Mouse (Mus musculus) CD4-positive, CD25-positive, alpha-beta regulatory T cell (primary cell): ENCODE measurements around the gene Gm17067. TPM values are rescaled to one million over a fixed set of nuclear protein-coding genes. Genes with fewer than 3 reads are reported as not detected.

Experiments
- polyA plus RNA-seq: library from polyadenylated mRNA; unstranded; fragments of 100-300 nt; shearing (Covaris generic); gene quantifications from one replicate; pipeline ENCODE4 v1.2.1, GENCODE M21; 2017

The Gm17067 gene
- not detected for polyA plus RNA-seq

DNA sequence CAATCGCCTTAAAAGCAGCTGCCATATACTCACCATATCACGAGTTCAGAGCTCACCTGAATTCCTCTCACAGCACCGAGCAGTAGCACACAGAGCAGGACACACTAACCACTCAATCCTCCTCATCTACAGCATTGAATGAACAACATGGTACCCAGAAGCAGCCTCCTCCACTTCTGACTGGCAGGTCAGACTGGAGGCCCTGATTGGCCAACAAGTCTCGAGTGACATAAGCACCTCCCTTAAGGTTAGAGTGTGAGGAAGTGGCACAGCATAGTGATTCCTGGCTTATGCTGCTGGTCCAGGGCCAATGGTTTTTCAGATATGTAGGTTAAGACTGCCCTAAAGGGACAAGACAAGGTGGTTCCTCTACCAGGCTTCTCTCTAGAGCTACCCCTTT is at the start of gene Gm17067:
TSS of gene Gm17067 (minus strand) at position 101 of the 400 bp plus-strand sequence.

DNA sequence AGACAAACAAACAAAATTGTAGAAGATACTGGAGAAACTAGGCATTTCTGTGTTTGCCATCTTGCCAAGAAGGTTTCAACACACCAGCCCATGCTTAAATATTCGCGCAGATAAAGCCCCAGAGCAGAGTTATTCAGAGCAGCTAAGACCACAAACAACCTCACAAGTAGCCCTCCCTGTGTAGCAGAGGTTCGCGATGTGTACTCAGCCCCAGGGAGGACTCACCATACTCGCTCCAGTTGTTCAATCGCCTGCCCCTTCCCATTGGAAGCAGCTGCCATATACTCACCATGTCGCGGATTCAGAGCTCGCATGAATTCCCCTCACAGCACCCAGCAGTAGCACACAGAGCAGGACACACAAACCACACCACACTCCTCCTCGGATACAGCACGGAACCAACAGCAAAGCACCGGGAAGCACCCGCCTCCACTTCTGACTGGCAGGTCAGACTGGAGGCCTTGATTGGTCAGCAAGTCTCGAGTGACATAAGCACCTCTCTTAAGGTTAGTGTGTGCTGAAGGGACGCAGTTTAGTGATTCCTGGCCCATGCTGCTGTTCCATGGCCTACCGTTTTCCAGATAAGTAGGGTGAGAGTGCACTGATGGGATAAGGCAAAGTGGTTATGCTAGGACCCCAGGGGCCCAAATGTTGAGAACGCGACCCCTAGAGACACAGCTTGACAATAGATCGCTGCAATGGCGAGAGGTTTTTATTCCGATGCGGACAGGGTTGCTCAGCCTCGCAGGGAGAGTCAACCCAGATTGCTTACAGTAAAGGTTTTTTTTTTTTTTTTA is 34.3 kb downstream of the Gm17067 start, which contains the start of gene Zfp975:
TSS of gene Zfp975 (minus strand) at position 381 of the 797 bp plus-strand sequence.

Other genes with a start within 250 kb of the Gm17067 start
- 20.3 TPM for gene Zfp141, start 221.3 kb downstream of the Gm17067 start, polyA plus RNA-seq
- not detected for gene Gm21028, start 148.4 kb downstream of the Gm17067 start, polyA plus RNA-seq
- gene Zfp977, start 134.5 kb downstream of the Gm17067 start, polyA plus RNA-seq = not detected
- 0.68 TPM for gene Zfp976, start 84.4 kb downstream of the Gm17067 start, polyA plus RNA-seq
- gene Zfp975, start 34.3 kb downstream of the Gm17067 start, polyA plus RNA-seq = 2.6 TPM
- not detected for gene Vmn2r62, start 66.5 kb upstream of the Gm17067 start, polyA plus RNA-seq
- gene Gm2381, start 140.2 kb upstream of the Gm17067 start, polyA plus RNA-seq = 0.05 TPM
- 0.08 TPM for gene Vmn2r63, start 206.8 kb upstream of the Gm17067 start, polyA plus RNA-seq